Mouse (Mus musculus) ovary, postnatal 14 days (tissue): ENCODE data around the gene Apoc1.

ENCODE experiments used
- DNase-seq: peaks from one replicate; pipeline ENCODE4 v3.0.0; 2022; ENCODE audit warnings: low spot score

Apoc1 gene

GRCm38 (mm10) chr7:19685374-19685773 lies 7.1 kb downstream of the Apoc1 start:
- DNase-seq: no peak

- DNase-seq: no peak
Observed at GRCm38 (mm10) chr7:19683771-19684201, 8.7 kb downstream of the Apoc1 start.

GRCm38 (mm10) chr7:19682979-19683378 lies 9.5 kb downstream of the Apoc1 start:
- no peak for DNase-seq

- DNase-seq: no peak
Observed at GRCm38 (mm10) chr7:19681202-19681694, 11.2 kb downstream of the Apoc1 start, which contains the start of the genes Gm44805 and Apoc4. Gm44805 (minus strand) TSS chr7:19681423. Apoc4 (minus strand) TSS chr7:19681479.

GRCm38 (mm10) chr7:19680702-19681101 lies 11.8 kb downstream of the Apoc1 start:
- no peak for DNase-seq

- no peak for DNase-seq
Observed at GRCm38 (mm10) chr7:19678901-19679300, 13.6 kb downstream of the Apoc1 start.

GRCm38 (mm10) chr7:19677872-19678271 lies 14.6 kb downstream of the Apoc1 start, which contains the start of gene Apoc2:
Apoc2 (minus strand) TSS chr7:19677941.
- no peak for DNase-seq

GRCm38 (mm10) chr7:19676662-19677061 lies 15.8 kb downstream of the Apoc1 start:
- no peak for DNase-seq

GRCm38 (mm10) chr7:19675824-19676223 lies 16.6 kb downstream of the Apoc1 start:
- no peak for DNase-seq

GRCm38 (mm10) chr7:19673083-19673699 lies 19.3 kb downstream of the Apoc1 start:
- no peak for DNase-seq

- no peak for DNase-seq
Observed at GRCm38 (mm10) chr7:19671511-19671910, 20.9 kb downstream of the Apoc1 start.

- DNase-seq: peak; percentile 87
Observed at GRCm38 (mm10) chr7:19668947-19669721, 23.3 kb downstream of the Apoc1 start.

- no peak for DNase-seq
Observed at GRCm38 (mm10) chr7:19667434-19667833, 25.0 kb downstream of the Apoc1 start.

GRCm38 (mm10) chr7:19666750-19667149 lies 25.7 kb downstream of the Apoc1 start:
- DNase-seq: no peak

- peak; percentile 94 for DNase-seq
Observed at GRCm38 (mm10) chr7:19664955-19665841, 27.3 kb downstream of the Apoc1 start, which contains the start of gene Clptm1. Clptm1 (minus strand) TSS chr7:19665033.

- DNase-seq: no peak
Observed at GRCm38 (mm10) chr7:19664455-19664954, 28.0 kb downstream of the Apoc1 start.

GRCm38 (mm10) chr7:19663940-19664339 lies 28.5 kb downstream of the Apoc1 start:
- DNase-seq: no peak

GRCm38 (mm10) chr7:19652614-19653013 lies 39.8 kb downstream of the Apoc1 start:
- DNase-seq: no peak

GRCm38 (mm10) chr7:19651063-19651786 lies 41.2 kb downstream of the Apoc1 start:
- DNase-seq: no peak

GRCm38 (mm10) chr7:19641223-19641622 lies 51.2 kb downstream of the Apoc1 start:
- no peak for DNase-seq
